Mouse (Mus musculus): ENCODE measurements at regions not wholly inside any gene's neighbourhood (a gene's known extent, or its start where the extent isn't known, plus 50 kb on each side); places are given as distances from the start of the nearest gene placed in this dataset.
"Not testable (repeated sequence)": the region's sequence is repeated elsewhere in the genome, so short reads cannot be mapped to it uniquely, and the experiment has no call there.

DNA sequence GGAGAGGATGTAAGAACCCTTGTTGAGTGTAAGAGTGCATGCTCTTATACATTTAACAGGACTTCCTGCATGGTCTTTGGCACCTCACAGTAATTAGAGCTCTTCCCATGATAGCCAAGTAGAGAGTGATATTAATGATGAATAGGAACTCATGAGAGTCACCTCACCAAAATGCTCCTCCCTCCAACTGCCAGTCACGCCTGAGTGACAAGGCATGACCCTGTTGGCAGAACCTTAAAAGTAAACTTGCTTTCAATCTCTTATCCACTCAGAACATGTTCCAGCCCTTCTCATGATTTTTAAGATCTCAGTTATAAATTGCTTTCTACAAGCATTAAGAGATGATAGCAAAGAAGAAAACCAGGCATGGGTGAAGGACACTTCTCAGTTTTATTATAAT lies 291.8 kb downstream of the Tox3 start:
- DNase-seq (ENCODE audit: low read depth, low spot score), result no peak

DNA sequence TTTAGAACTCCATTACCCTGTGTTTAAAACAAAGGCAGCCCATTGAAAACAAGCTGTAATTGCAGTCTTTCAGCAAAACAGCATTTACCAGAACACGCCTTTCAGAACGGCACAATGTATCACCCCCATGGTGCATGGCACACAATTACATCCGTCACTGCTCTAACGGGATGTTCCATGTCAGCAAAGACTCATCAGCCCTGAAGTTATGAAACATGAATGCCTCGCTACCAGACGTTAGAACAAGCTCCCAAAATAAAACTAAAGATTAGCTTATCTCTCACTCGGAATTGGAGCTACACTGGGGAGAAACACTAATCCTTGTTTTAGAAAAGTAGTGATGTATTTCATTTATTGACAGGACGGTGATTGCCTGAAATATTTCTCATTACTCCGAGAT lies 301.4 kb downstream of the Tox3 start:
- DNase-seq (ENCODE audit: low read depth, low spot score), result no peak

DNA sequence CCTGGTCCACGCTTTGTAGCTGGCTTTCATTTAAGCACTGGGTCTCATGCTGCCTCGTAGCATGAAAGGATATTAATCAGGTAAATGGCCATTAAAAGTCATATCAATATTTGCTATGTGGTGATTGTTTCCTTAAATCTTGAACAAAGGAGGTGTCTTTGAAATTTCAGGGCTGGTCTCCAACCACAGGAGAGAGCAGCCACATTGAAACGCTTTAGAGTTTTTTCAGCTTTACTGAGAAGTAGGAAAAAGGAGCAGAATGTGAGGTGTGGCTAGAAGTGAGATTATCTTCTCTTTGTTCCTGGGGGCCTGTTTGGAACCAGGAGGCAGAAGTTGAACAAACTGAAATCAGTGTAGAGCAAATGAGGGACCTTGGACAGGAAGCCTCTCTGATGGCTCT lies 311.7 kb downstream of the Tox3 start:
- no peak for DNase-seq (ENCODE audit: low read depth, low spot score)

DNA sequence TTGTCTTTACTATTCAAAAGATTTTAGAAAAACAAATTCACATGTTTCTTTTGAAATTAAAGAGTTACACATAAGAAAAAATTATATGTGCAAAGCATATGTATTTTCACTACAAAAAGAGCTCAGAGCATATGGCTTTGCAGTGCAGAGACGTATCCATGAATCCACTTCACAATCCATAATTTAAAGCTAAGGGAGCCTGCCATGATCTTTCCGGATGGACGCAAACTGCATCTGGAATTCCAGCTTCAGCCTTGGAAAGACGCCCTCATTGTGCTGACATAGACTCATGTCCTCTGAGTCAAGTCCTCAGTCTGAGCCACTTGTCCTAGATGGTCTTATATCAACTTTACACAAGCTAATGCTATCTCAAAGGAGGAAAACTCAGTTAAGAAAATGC lies 315.6 kb downstream of the Tox3 start:
- DNase-seq (ENCODE audit: low read depth, low spot score), result no peak

DNA sequence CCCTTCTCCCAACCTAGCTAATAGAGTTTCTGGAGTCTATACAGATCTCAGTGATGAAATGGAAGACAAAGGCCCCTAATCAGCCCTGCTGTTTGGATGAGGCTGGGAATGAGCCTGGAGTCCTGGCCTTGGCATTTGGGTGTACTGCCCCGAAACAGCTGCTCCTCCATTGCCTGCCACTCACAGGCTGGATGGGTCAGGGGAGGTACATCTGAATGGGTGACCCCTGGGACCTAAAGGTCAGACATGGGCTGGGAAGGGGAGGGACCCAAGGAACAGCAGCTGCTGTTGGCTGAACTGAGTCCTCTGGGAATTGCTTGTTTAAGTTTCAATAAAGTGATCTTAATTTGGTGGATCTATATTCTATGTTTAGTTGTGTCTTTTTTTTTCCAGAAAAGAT lies 316.9 kb downstream of the Tox3 start:
- no peak for DNase-seq (ENCODE audit: low read depth, low spot score)

DNA sequence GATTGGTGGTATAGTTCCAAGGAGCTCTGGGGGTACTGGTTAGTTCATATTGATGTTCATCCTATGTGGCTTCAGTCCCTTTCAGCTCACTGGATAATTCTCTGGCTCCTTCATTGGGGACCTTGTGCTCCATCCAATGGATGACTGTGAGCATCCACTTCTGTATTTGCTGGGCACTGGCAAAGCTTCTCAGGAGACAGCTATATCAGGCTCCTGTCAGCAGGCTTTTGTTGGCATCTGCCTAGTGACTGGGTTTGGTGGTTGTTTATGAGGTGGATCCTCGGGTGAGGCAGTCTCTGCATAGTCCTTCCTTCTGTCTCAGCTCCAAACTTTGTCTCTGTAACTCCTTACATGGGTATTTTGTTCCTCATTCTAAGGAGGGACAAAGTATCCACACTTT lies 330.2 kb downstream of the Tox3 start:
- not testable (repeated sequence) for DNase-seq (ENCODE audit: low read depth, low spot score)

DNA sequence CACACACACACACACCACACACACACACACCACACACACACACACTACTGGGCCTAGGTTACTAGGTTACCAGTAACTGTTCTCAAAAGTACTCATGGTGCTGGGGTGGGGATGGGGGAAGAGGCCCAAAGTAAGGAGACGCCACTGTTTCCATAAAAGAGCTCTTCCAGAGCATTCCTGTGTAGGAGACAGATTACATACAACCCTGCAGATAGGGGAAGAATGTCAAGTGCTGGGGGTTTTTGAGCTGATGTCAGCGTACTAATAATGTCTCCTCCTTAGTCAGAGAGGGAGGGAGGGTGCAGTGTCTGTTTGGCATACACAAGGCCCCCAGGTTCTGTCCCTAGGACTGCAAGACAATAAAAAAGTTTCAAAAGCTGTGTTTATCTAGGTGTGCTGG lies 334.4 kb downstream of the Tox3 start:
- no peak for DNase-seq (ENCODE audit: low read depth, low spot score)

DNA sequence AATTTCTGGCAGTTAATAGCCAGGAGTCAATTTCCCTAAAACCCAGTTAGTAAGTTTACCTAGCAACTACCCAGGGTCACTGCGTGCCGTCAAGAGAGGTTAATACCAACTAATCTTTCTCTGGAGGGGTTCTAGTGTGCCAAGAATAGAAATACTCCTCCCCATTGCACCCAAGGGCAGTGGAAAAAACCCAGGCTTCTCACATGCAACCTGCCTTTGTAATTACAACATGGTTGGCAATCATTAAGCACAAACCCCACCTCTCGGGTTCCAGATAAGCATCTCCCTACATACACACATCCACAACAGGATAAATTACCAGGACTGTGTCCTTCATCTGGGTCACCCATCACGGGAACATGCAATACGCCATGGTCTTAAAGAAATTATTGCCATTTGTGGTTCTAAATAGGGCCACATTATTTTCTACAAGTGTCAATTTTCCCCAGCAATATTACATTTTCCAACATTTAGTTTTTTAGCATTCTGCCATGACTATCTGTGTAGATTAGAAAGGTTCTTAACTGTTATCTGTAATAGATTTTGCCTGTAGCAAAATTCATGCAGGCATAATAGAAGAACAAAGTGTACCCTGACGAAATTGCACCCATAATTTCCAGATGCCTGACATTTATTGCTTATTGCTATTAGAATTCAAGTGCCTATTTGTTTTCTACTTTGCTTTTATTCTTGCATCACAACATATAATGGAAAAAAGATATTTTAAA lies 336.3 kb downstream of the Tox3 start:
- no peak for DNase-seq (ENCODE audit: low read depth, low spot score)

DNA sequence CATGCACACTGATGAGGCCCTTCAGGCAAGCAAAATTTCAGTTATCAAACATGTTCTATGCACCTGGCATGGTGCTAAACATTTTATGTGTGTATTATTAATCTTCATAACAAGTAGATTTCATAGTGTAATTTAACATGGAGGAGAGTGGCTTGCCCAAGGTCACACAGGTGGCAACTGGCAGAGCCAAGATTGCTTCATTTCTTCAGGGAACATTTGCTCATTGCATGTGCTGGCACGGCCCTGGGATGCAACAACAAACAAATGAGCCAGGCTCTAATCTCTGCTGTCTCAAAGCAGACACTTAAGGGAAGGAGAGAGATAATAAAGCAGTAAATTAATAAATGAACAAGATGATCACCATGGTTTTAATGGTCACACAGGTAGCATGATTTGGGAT lies 338.7 kb downstream of the Tox3 start:
- no peak for DNase-seq (ENCODE audit: low read depth, low spot score)

DNA sequence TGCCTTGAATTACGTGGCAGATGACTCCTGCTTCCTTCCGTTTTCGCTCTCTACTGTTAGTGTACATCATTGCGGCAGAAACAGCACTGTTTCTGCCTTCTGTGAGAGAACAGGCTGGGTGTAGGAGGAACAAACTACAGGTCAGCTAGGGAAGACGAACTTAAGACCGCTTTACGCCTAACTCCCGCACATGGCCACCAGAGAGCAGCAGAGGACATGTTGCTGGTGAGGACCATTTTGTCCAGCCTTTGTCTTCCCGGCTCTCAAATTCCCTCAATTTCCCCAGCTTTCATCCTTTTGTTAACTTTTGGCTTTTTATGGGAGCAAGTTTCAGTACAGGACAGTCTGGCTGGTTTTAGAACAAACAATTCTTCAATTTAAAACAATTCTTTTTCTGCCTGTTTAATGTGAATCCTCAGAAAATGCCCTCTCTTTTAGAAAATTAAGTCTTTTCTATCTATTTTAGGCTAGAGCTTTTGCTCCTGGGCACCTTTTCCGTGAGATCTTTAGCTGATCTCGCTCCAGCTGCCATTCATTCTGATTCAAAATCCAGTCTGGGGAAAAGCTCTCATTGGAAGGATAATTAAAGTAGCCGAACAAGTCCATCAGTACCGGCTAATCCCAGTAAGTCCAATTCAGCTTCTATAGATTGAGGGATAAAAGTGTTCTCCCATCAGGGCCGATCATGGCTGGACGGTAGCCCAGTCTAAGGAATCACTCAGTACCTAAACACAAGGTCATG lies 347.1 kb downstream of the Tox3 start:
- peak; percentile 86 for DNase-seq (ENCODE audit: low read depth, low spot score)

DNA sequence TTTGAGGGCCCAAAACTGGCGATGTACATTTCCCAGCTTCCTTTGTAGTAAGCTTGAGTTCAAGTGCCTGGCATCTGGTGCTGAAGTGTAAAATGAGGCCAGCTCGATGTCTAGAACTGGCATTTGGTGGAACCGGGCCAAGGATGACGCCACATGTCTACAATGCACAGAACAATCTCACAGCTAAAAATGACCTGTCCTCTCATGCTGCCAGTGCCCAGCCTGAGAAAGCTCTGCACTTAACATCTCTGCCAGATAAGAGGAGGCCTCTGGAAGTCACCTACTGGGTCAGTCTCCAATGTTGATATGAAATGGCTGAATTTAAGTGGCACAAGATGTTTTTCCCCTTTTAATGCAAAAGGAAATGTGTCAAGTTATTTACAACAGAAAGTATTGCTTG lies 354.4 kb downstream of the Tox3 start:
- no peak for DNase-seq (ENCODE audit: low read depth, low spot score)

DNA sequence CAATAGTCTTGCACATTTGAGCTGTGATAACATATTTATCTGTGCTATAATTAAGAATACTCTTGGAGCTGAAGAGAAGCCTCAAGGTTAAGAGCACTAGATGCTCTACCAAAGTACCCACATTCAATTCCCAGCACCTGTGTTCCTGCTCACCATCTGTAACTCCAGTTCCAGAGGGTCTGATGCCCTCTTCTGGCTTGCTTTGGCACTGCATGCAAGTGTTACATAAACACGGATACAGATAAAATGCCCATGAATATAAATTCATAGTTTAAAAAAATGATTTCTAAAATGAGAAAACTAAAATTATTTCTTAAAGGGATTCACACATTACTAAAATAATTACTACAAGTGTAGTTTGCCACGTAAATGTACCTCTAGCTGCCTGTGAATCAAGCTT lies 364.3 kb downstream of the Tox3 start:
- DNase-seq (ENCODE audit: low read depth, low spot score), result no peak

DNA sequence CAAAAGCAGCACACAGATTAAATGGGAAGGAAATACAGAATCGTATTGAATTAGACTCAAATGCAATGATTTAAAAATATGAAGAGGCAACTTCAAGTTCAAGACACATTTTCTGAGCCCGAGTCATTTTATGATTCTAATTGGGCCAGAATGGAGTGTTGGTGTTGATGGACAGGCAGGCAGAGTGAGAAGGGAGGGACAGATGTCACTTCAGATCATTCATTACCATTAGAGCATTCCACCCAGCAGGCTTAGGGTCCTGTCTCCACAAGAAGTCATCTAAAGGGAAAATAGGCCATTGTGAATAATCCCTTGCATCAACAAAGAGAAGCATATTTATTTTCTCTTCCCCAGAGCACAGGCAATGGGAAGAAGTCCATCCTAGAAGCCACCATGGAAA lies 365.6 kb downstream of the Tox3 start:
- DNase-seq (ENCODE audit: low read depth, low spot score), result no peak

DNA sequence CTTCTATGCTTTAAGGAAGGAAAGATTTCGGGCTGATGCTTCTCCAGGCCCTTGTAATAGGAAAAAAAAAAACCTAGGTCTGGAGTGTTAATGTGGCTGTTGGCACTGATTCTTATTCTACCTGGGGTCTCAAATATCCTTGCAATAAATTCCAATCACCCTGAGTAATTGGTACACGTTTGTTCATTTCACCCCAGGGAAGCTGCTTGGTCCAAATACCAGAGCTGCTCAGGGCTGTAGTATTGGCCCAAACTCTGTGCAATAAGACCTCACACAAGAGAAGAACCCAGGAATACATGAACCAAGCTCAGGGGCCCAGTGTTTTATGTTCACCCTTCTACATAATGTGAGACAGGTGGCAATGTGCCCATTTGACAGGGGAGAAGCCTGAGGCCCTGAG lies 366.8 kb downstream of the Tox3 start:
- no peak for DNase-seq (ENCODE audit: low read depth, low spot score)

DNA sequence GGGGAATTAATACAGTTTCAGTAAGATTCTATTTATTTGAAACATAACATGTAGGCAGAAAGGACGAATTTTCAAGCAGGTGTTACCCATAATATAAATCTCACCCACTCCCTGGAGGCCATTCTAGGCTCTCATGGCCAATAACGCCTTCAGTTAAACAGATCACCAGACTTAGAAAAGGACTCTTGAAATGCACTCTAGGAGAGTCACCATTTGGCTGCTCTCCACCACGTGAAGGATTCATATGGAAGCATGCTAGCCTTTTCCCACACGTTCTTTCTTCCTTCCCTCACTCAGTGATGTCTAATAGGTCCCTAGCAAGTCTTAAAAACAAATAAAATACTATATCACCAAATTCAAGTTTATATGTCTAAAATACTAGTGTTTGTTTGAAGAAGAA lies 367.7 kb downstream of the Tox3 start:
- no peak for DNase-seq (ENCODE audit: low read depth, low spot score)

DNA sequence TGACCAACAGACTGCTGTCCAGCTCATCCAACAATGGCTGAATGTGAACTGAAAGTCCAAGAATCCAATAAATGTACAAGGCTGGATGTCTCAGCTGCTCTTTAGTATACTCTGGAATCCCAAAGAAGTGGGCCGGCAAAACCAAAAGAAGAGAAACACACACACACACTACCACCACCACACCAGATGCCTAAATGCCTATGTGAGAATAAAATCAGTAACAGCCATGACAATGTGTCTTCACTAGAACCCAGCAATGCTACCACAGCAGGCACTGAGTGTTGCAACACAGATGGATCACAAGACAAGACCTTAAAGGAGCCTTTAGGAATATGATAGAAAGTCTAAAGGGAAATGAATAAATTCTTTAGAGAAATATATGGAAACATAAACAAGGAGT lies 385.3 kb downstream of the Tox3 start:
- no peak for DNase-seq (ENCODE audit: low read depth, low spot score)

DNA sequence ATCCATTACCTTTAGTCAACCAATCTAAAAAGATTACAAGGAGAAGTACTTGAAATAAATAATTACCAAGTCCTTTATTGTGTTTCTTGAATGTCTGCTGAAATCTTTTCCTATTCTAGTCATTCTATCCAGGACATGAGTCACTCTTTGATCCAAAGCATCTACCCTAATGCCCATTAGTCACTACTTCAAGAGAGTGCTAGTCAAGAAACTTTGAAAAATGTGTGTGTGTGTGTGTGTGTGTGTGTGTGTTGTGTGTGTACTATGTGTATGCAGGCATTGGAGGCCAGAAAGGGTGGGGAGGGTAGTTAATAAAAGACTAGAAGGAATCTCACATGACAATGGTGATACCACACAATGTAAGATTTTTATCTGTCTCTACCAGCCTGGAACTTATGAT lies 390.7 kb downstream of the Tox3 start:
- DNase-seq (ENCODE audit: low read depth, low spot score), result no peak

DNA sequence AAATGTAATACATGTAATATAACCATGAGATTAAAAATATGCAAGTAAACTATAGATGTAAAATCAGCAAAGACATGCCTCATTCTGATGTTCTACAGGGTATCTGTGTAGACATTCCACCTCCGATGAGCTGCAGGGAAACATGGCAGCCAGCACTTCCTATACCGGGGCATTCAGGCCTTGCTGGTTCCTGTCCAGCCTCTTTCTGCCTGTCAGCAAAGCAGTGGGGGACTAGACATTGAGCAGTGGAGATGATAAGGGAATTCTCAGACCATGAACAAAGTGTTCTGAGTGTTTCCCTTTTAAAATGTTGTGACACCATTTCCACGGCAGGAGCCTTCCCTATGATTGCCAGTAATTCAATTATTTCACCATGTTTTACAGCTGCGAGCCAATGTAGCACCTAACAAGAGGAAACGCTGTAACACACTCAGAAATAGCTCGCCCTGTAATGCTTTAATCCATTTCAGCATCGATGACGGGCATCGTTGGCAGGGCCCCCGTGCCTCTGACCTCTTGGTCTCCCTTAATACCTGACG lies 391.6 kb downstream of the Tox3 start:
- DNase-seq (ENCODE audit: low read depth, low spot score), result no peak

DNA sequence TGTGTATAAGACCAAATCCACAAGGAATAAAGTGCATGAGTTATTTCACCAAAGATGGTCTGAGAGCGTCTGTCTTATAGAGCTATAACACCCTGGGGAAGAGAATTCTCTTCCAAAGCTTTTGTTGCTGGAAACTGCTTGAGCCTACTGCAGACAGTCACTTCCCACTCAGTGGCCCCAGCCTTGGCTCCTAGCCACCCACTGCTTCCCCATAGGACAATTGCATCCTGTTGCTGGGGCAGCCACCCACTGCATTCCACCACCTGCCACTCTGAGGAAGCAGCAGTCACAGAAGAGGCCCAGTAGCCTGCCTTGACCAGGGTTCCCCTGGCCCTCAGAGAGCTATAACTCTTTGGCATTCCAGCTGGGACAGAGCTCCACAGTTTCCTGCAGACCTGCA lies 409.3 kb downstream of the Tox3 start:
- DNase-seq (ENCODE audit: low read depth, low spot score), result no peak

DNA sequence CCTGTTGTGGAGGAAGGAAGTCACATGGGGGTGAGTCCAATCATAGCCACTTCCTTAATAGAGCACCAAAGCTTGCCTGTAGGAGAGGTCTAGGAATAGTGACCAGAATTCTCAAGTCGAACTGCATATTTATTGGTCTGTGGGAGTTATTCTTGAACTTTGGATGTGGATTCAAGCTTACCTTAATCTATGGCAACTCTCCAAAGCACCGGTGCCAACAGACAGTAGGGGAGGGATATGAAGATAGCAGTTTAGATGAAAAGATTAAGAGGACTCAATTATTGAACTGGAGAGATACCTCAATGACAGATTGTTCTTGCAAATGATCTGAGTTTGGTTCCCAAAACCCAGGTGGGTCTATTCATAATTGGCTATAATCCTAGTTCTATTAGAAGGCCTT lies 413.6 kb downstream of the Tox3 start:
- no peak for DNase-seq (ENCODE audit: low read depth, low spot score)

DNA sequence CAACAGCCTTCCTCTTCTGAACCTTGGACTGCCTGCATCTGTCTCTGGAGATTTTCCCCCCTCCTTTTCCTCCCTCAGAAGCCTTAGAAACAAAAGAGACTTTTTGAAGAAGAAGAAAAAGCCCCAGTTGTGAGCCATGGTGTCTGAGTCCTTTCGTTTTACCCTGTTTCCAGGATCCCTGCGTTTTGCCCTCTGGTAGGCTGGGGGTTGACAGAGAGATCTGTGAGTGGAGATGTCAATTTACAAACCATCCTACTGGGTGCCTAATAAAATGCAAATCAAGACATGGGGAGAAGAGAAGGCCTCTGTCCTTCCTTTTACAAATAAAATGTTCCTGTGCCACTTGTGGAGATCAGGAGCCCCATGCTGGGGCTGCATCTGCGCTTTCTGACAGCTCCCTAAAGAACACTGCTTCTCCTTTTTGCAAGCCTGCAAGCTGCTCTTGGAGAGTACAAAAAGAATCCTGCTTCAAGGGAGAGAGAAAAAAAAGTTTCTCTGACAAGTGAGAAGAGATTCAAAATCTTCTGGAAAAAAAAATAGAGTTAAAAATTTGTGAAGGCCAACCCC lies 421.4 kb downstream of the Tox3 start:
- no peak for DNase-seq (ENCODE audit: low read depth, low spot score)

DNA sequence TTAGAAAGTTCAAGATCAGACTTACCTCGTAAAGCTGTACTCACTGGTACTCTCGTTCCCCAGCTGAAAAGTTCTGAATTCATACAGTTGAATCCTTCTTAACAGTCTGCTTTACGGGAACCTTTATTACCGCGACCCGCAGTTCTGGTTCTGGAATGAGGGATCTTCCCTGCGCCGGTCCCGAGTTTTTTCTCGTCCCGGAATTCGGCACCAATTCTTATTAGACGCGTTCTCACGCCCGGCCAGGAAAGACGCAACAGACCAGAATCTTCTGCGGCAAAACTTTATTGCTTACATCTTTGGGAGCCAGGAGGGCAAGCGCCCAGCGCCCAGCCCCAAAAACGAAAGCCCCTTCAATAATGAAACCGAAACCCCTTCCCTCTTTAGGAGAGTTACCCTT lies 423.4 kb downstream of the Tox3 start:
- not testable (repeated sequence) for DNase-seq (ENCODE audit: low read depth, low spot score)

DNA sequence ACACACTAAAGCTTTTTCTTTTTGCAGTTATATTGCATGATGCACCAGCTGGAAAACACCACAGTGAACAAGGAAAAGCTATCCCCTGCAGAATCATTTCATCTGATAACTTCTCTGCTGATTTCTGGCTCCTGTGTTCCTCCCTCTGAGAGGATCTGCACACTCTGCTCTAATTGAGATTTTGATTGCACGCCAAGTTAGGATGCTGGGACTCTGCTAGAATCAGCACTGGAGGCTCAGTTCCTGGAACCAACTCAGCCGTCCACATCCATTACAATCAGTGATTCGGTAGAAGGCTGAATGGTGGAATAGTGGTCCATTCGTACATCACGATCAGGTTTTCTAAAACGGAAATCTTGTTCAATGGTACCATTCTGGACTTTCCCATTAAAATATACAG lies 434.1 kb downstream of the Tox3 start:
- no peak for DNase-seq (ENCODE audit: low read depth, low spot score)
